Mouse (Mus musculus): ENCODE measurements at regions not wholly inside any gene's neighbourhood (a gene's known extent, or its start where the extent isn't known, plus 50 kb on each side); places are given as distances from the start of the nearest gene placed in this dataset.

GRCm38 (mm10) chr8:34692606-34693005, 581.1 kb upstream of the Gm10131 start:
- H3K4me3 ChIP-seq (ENCODE audit: control insufficient read depth in 1 of 2, insufficient read depth in 1 of 2, low read depth in 2 of 2, low read length in 2 of 2) = no peak overlapping the region
- no peaks in the 10 kb centered on the region for H3K79me2 ChIP-seq (ENCODE audit: control insufficient read depth, insufficient read depth, low read length, poor library complexity)
- H3K4me1 ChIP-seq (ENCODE audit: control insufficient read depth in 1 of 2, insufficient read depth in 2 of 2, low read length in 2 of 2) = no peaks in the 10 kb centered on the region
- H3K9me3 ChIP-seq (replicated peaks; ENCODE audit: insufficient read depth, low read length) = no peaks in the 10 kb centered on the region
- H3K9ac ChIP-seq (ENCODE audit: control insufficient read depth, low read depth, low read length, poor library complexity, severe bottlenecking) = no peak overlapping the region
- no peaks in the 10 kb centered on the region for H3K27me3 ChIP-seq (ENCODE audit: control insufficient read depth in 1 of 2, insufficient read depth in 2 of 2, low read length in 2 of 2)
- H3K36me3 ChIP-seq (ENCODE audit: control insufficient read depth in 1 of 2, insufficient read depth in 2 of 2, low read length in 2 of 2) = no peaks in the 10 kb centered on the region
- TF ChIP-seq TAL1 (IDR thresholded peaks at IDR 0.05; ENCODE audit: low read length) (no peak), MXI1 (IDR thresholded peaks at IDR 0.05; ENCODE audit: low read depth, low read length) (no peak), CHD2 (IDR thresholded peaks at IDR 0.05; ENCODE audit: low read length) (no peak), TCF12 (IDR thresholded peaks at IDR 0.05; ENCODE audit: low read depth, low read length) (no peak), BHLHE40 (IDR thresholded peaks at IDR 0.05; ENCODE audit: borderline replicate concordance, low read depth, low read length) (no peak), TBP (IDR thresholded peaks at IDR 0.05; ENCODE audit: low read depth, low read length) (no peak), SIN3A (IDR thresholded peaks at IDR 0.05; ENCODE audit: low read length) (no peak), POLR2A (IDR thresholded peaks at IDR 0.05; ENCODE audit: control insufficient read depth in 1 of 2, insufficient read depth in 1 of 2, low read depth in 1 of 2, low read length in 2 of 2, poor library complexity in 1 of 2) (no peak), USF1 (IDR thresholded peaks at IDR 0.05; ENCODE audit: low read depth, low read length) (no peak)
- H3K27ac ChIP-seq (ENCODE audit: control insufficient read depth, low read depth, low read length) = no peak overlapping the region
- no peak for DNase-seq (ENCODE audit: low read depth, low spot score)

GRCm38 (mm10) chr8:34691776-34692175, 580.2 kb upstream of the Gm10131 start:
- Histone ChIP-seq H3K79me2 (ENCODE audit: control insufficient read depth, insufficient read depth, low read length, poor library complexity) (no peaks in the 10 kb centered on the region), H3K4me3 (ENCODE audit: control insufficient read depth in 1 of 2, insufficient read depth in 1 of 2, low read depth in 2 of 2, low read length in 2 of 2) (no peak overlapping the region), H3K27ac (ENCODE audit: control insufficient read depth, low read depth, low read length) (no peak overlapping the region), H3K9ac (ENCODE audit: control insufficient read depth, low read depth, low read length, poor library complexity, severe bottlenecking) (no peak overlapping the region), H3K9me3 (replicated peaks; ENCODE audit: insufficient read depth, low read length) (no peaks in the 10 kb centered on the region), H3K27me3 (ENCODE audit: control insufficient read depth in 1 of 2, insufficient read depth in 2 of 2, low read length in 2 of 2) (no peaks in the 10 kb centered on the region), H3K4me1 (ENCODE audit: control insufficient read depth in 1 of 2, insufficient read depth in 2 of 2, low read length in 2 of 2) (no peaks in the 10 kb centered on the region), H3K36me3 (ENCODE audit: control insufficient read depth in 1 of 2, insufficient read depth in 2 of 2, low read length in 2 of 2) (no peaks in the 10 kb centered on the region)
- no peak for TF ChIP-seq GABPA (IDR thresholded peaks at IDR 0.05; ENCODE audit: low read depth, low read length)
- no peak for TF ChIP-seq CHD1 (IDR thresholded peaks at IDR 0.05; ENCODE audit: low read depth, low read length)
- TF ChIP-seq GATA1 (IDR thresholded peaks at IDR 0.05; ENCODE audit: low read depth, low read length) = no peak
- TF ChIP-seq RAD21 (IDR thresholded peaks at IDR 0.05; ENCODE audit: low read depth, low read length) = no peak
- TF ChIP-seq RCOR1 (IDR thresholded peaks at IDR 0.05; ENCODE audit: low read depth, low read length) = no peak
- no peak for DNase-seq (ENCODE audit: low read depth, low spot score)

GRCm38 (mm10) chr8:34689825-34690493, 578.4 kb upstream of the Gm10131 start:
- no peaks in the 10 kb centered on the region for H3K36me3 ChIP-seq (ENCODE audit: control insufficient read depth in 1 of 2, insufficient read depth in 2 of 2, low read length in 2 of 2)
- H3K79me2 ChIP-seq (ENCODE audit: control insufficient read depth, insufficient read depth, low read length, poor library complexity) = no peaks in the 10 kb centered on the region
- no peak for DNase-seq (ENCODE audit: low read depth, low spot score)
- no peak overlapping the region for H3K4me3 ChIP-seq (ENCODE audit: control insufficient read depth in 1 of 2, insufficient read depth in 1 of 2, low read depth in 2 of 2, low read length in 2 of 2)
- H3K27me3 ChIP-seq (ENCODE audit: control insufficient read depth in 1 of 2, insufficient read depth in 2 of 2, low read length in 2 of 2) = no peaks in the 10 kb centered on the region
- no peak overlapping the region for H3K9ac ChIP-seq (ENCODE audit: control insufficient read depth, low read depth, low read length, poor library complexity, severe bottlenecking)
- no peaks in the 10 kb centered on the region for H3K4me1 ChIP-seq (ENCODE audit: control insufficient read depth in 1 of 2, insufficient read depth in 2 of 2, low read length in 2 of 2)
- H3K9me3 ChIP-seq (replicated peaks; ENCODE audit: insufficient read depth, low read length) = no peaks in the 10 kb centered on the region
- H3K27ac ChIP-seq (ENCODE audit: control insufficient read depth, low read depth, low read length) = no peak overlapping the region
- TF ChIP-seq ZC3H11A (IDR thresholded peaks at IDR 0.05; ENCODE audit: low read depth, low read length) (no peak), JUND (IDR thresholded peaks at IDR 0.05; ENCODE audit: low read depth, low read length) (no peak), ZMIZ1 (IDR thresholded peaks at IDR 0.05; ENCODE audit: low read depth, low read length) (no peak), POLR2AphosphoS2 (IDR thresholded peaks at IDR 0.05; ENCODE audit: low read length) (no peak), EP300 (IDR thresholded peaks at IDR 0.05; ENCODE audit: low read depth in 1 of 2, low read length in 2 of 2) (no peak), RAD21 (IDR thresholded peaks at IDR 0.05; ENCODE audit: low read depth, low read length) (no peak), MYC (IDR thresholded peaks at IDR 0.05; ENCODE audit: low read depth, low read length) (no peak), BHLHE40 (IDR thresholded peaks at IDR 0.05; ENCODE audit: borderline replicate concordance, low read depth, low read length) (no peak), MYB (IDR thresholded peaks at IDR 0.05; ENCODE audit: low read depth, low read length) (no peak), GABPA (IDR thresholded peaks at IDR 0.05; ENCODE audit: low read depth, low read length) (no peak), USF2 (IDR thresholded peaks at IDR 0.05; ENCODE audit: borderline replicate concordance in 1 of 2, insufficient read depth in 1 of 2, low read depth in 1 of 2, low read length in 2 of 2) (no peak), SMC3 (IDR thresholded peaks at IDR 0.05; ENCODE audit: low read depth, low read length) (no peak), POLR2AphosphoS5 (IDR thresholded peaks at IDR 0.05; ENCODE audit: borderline replicate concordance, low read depth, low read length) (no peak), GATA1 (IDR thresholded peaks at IDR 0.05; ENCODE audit: low read depth, low read length) (no peak), HCFC1 (IDR thresholded peaks at IDR 0.05; ENCODE audit: low read depth, low read length) (no peak), ETS1 (IDR thresholded peaks at IDR 0.05; ENCODE audit: low read depth, low read length) (no peak)

Measured in MEL (cell line).